Mouse (Mus musculus) limb, embryonic 14.5 days (tissue): ENCODE data around the gene Lair1. TPM values are rescaled to one million over a fixed set of nuclear protein-coding genes. Genes with fewer than 3 reads are reported as not detected.

Source experiments
- ATAC-seq: fragments of 200-750 bp; cut with Nextera tagmentation; 2 replicates; pipeline ENCODE4 v1.8.0; 2017; ENCODE audit warnings: low read depth, moderate number of reproducible peaks, moderate TSS enrichment; ENCODE audit not compliant: low FRiP score
- DNase-seq: peaks from one replicate; pipeline ENCODE4 v3.0.0-alpha.2; 2015; ENCODE audit warnings: low spot score
- H3K27ac ChIP-seq: fragments of 300-500 bp; sonication (generic); replicated peaks from 2 replicates; pipeline ENCODE4 v1.5.1; 2014; ENCODE audit warnings: low read depth, mild to moderate bottlenecking, low read length, moderate library complexity, mixed read lengths
- H3K27me3 ChIP-seq: fragments of 300-500 bp; sonication (generic); 2 replicates; pipeline ENCODE4 v1.6.1; 2014; ENCODE audit warnings: low read length, mixed read lengths; ENCODE audit not compliant: control insufficient read depth, insufficient read depth
- H3K36me3 ChIP-seq: fragments of 300-500 bp; sonication (generic); 2 replicates; pipeline ENCODE4 v1.6.1; 2014; ENCODE audit warnings: mild to moderate bottlenecking, low read length, moderate library complexity, mixed read lengths; ENCODE audit not compliant: control insufficient read depth, insufficient read depth
- H3K4me1 ChIP-seq: fragments of 300-500 bp; sonication (generic); 2 replicates; pipeline ENCODE4 v1.6.1; 2014; ENCODE audit warnings: antibody characterized with exemption, low read length, mixed read lengths; ENCODE audit not compliant: control insufficient read depth, insufficient read depth
- H3K4me2 ChIP-seq: fragments of 300-500 bp; sonication (generic); replicated peaks from 2 replicates; pipeline ENCODE4 v1.6.1; 2014; ENCODE audit warnings: low read depth, mild to moderate bottlenecking, low read length, moderate library complexity; ENCODE audit not compliant: severe bottlenecking
- H3K4me3 ChIP-seq: fragments of 300-500 bp; sonication (generic); replicated peaks from 2 replicates; pipeline ENCODE4 v1.5.1; 2014; ENCODE audit warnings: low read length
- H3K9ac ChIP-seq: fragments of 300-500 bp; sonication (generic); 2 replicates; pipeline ENCODE4 v1.6.1; 2014; ENCODE audit warnings: mild to moderate bottlenecking, low read depth, low read length, moderate library complexity; ENCODE audit not compliant: severe bottlenecking
- H3K9me3 ChIP-seq: fragments of 300-500 bp; sonication (generic); 2 replicates; pipeline ENCODE4 v1.6.1; 2016; ENCODE audit warnings: low read length; ENCODE audit not compliant: control insufficient read depth
- POLR2A ChIP-seq: fragments of 200-500 bp; IDR thresholded peaks from 2 replicates; pipeline ENCODE4 v1.8.0; 2012; ENCODE audit warnings: inconsistent platforms, mild to moderate bottlenecking, moderate library complexity, borderline replicate concordance; ENCODE audit not compliant: insufficient read depth, insufficient read length; ENCODE audit errors: extremely low read depth
- WGBS: fragments of 180-500 bp; shearing (Covaris S2); extraction: QIAGEN DNeasy Blood & Tissue Kit; methylation state at CpG from one replicate; pipeline ENCODE4 v1.1.7; 2014; 5-methylcytosine and 5-hydroxymethylcytosine counted together
- polyA plus RNA-seq, 2 experiments: library from polyadenylated mRNA; depleted of rRNA in 1 of 2; stranded (reverse) in 1 of 2; unstranded in 1 of 2; fragments of >200 nt; fragmentation: Nextera tagmentation in 1 of 2; extraction: Ambion mirVana in 1 of 2; gene quantifications; 2 replicates each; pipeline versions ENCODE4 v1.2.1 to v1.2.3; 2012 to 2014

Lair1 gene
- polyA plus RNA-seq, 2 experiments, result 0.59 to 1.2 TPM

- no peaks in the 10 kb centered on the region for H3K27me3 ChIP-seq
- H3K4me3 ChIP-seq, result no peak overlapping the region
- WGBS, result 52% methylated on average over 2 of the region's 2 CpGs
- H3K36me3 ChIP-seq, result no peaks in the 10 kb centered on the region
- H3K4me1 ChIP-seq, result no peaks in the 10 kb centered on the region
- no peak for ATAC-seq
- no peaks in the 10 kb centered on the region for H3K9me3 ChIP-seq
- TF ChIP-seq POLR2A, result no peak
- no peak for DNase-seq
- no peak overlapping the region for H3K4me2 ChIP-seq
- no peak overlapping the region for H3K9ac ChIP-seq
- H3K27ac ChIP-seq, result no peak overlapping the region
Measured at GRCm38 (mm10) chr7:4082804-4083203, 19.8 kb upstream of the Lair1 start.

GRCm38 (mm10) chr7:4081706-4082105 is 18.7 kb upstream of the Lair1 start:
- no peaks in the 10 kb centered on the region for H3K9me3 ChIP-seq
- no peak overlapping the region for H3K4me3 ChIP-seq
- ATAC-seq, result no peak
- no peak overlapping the region for H3K4me2 ChIP-seq
- no peak for DNase-seq
- TF ChIP-seq POLR2A, result no peak
- no peak overlapping the region for H3K9ac ChIP-seq
- no peaks in the 10 kb centered on the region for H3K36me3 ChIP-seq
- H3K27ac ChIP-seq, result no peak overlapping the region
- H3K4me1 ChIP-seq, result no peaks in the 10 kb centered on the region
- no peaks in the 10 kb centered on the region for H3K27me3 ChIP-seq

- TF ChIP-seq POLR2A, result no peak
- Histone ChIP-seq H3K4me1 (no peaks in the 10 kb centered on the region), H3K36me3 (no peaks in the 10 kb centered on the region), H3K27ac (no peak overlapping the region), H3K4me2 (no peak overlapping the region), H3K4me3 (no peak overlapping the region), H3K9me3 (no peaks in the 10 kb centered on the region), H3K9ac (no peak overlapping the region), H3K27me3 (no peaks in the 10 kb centered on the region)
- no peak for ATAC-seq
- no peak for DNase-seq
- WGBS, result 84% methylated on average over 4 of the region's 4 CpGs
Measured at GRCm38 (mm10) chr7:4080552-4080951, 17.5 kb upstream of the Lair1 start.

GRCm38 (mm10) chr7:4079511-4079910 is 16.5 kb upstream of the Lair1 start:
- no peak for ATAC-seq
- Histone ChIP-seq H3K9me3 (no peaks in the 10 kb centered on the region), H3K36me3 (no peaks in the 10 kb centered on the region), H3K9ac (no peak overlapping the region), H3K4me2 (no peak overlapping the region), H3K27me3 (no peaks in the 10 kb centered on the region), H3K4me1 (no peaks in the 10 kb centered on the region), H3K27ac (no peak overlapping the region), H3K4me3 (no peak overlapping the region)
- DNase-seq, result no peak
- TF ChIP-seq POLR2A, result no peak
- WGBS, result 77% methylated on average over 7 of the region's 7 CpGs

- Histone ChIP-seq H3K9me3 (no peaks in the 10 kb centered on the region), H3K27me3 (no peaks in the 10 kb centered on the region), H3K36me3 (no peaks in the 10 kb centered on the region), H3K4me1 (no peaks in the 10 kb centered on the region), H3K27ac (no peak overlapping the region), H3K4me3 (no peak overlapping the region), H3K4me2 (no peak overlapping the region), H3K9ac (no peak overlapping the region)
- WGBS, result 75% methylated on average over 3 of the region's 3 CpGs
- ATAC-seq (no peak), DNase-seq (no peak)
- TF ChIP-seq POLR2A, result no peak
Measured at GRCm38 (mm10) chr7:4073144-4073543, 10.1 kb upstream of the Lair1 start.

- ATAC-seq, result no peak
- 84% methylated on average over 6 of the region's 6 CpGs for WGBS
Measured at GRCm38 (mm10) chr7:4071066-4071465, 8.1 kb upstream of the Lair1 start.

More at GRCm38 (mm10) chr7:4071066-4071465, 8.1 kb upstream of the Lair1 start:
- H3K4me1 ChIP-seq, result no peaks in the 10 kb centered on the region
- no peak overlapping the region for H3K9ac ChIP-seq
- no peak for DNase-seq
- H3K9me3 ChIP-seq, result no peaks in the 10 kb centered on the region
- no peak overlapping the region for H3K4me3 ChIP-seq
- no peak overlapping the region for H3K4me2 ChIP-seq
- TF ChIP-seq POLR2A, result no peak
- H3K27ac ChIP-seq, result no peak overlapping the region
- H3K27me3 ChIP-seq, result no peaks in the 10 kb centered on the region
- no peaks in the 10 kb centered on the region for H3K36me3 ChIP-seq
